Mouse (Mus musculus): ENCODE results near the gene Exoc7. TPM values are rescaled to one million over a fixed set of nuclear protein-coding genes. Genes with fewer than 3 reads are reported as not detected.

Exoc7 gene
- total and polyA plus RNA-seq, 2 experiments from 2014 or later, result 95.3 to 128 TPM

- Histone ChIP-seq H3K27ac (no peak overlapping the region), H3K36me3 (ENCODE audit: insufficient read depth, low read length) (peaks cover 54% of the 10 kb centered on the region), H3K27me3 (ENCODE audit: insufficient read depth, low read length) (no peaks in the 10 kb centered on the region), H3K9me3 (ENCODE audit: low read length) (no peaks in the 10 kb centered on the region), H3K9ac (replicated peaks; ENCODE audit: low read length) (no peak overlapping the region), H3K4me1 (ENCODE audit: insufficient read depth, low read length) (peaks cover 10% of the 10 kb centered on the region), H3K4me2 (ENCODE audit: low read depth, low read length) (no peak overlapping the region), H3K4me3 (ENCODE audit: low read length) (no peak overlapping the region)
- ATAC-seq, result no peak
- 80% methylated on average over 8 of the region's 8 CpGs for WGBS
- TF ChIP-seq CTCF (IDR thresholded peaks at IDR 0.05; ENCODE audit: low read depth), result no peak
- DNase-seq (ENCODE audit: low spot score), result no peak
Measured at GRCm38 (mm10) chr11:116269560-116269959, 37.5 kb downstream of the Exoc7 start.

- Histone ChIP-seq H3K36me3 (ENCODE audit: insufficient read depth, low read length) (peaks cover 67% of the 10 kb centered on the region), H3K27ac (no peak overlapping the region), H3K4me2 (ENCODE audit: low read depth, low read length) (no peak overlapping the region), H3K27me3 (ENCODE audit: insufficient read depth, low read length) (no peaks in the 10 kb centered on the region), H3K4me3 (ENCODE audit: low read length) (no peak overlapping the region), H3K9ac (replicated peaks; ENCODE audit: low read length) (no peak overlapping the region), H3K9me3 (ENCODE audit: low read length) (no peaks in the 10 kb centered on the region), H3K4me1 (ENCODE audit: insufficient read depth, low read length) (peaks cover 9% of the 10 kb centered on the region)
- DNase-seq (ENCODE audit: low spot score) (no peak), ATAC-seq (no peak)
- no peak for TF ChIP-seq CTCF (IDR thresholded peaks at IDR 0.05; ENCODE audit: low read depth)
- 97% methylated on average over 6 of the region's 6 CpGs for WGBS
Measured at GRCm38 (mm10) chr11:116268313-116268712, 38.7 kb downstream of the Exoc7 start.

DNA sequence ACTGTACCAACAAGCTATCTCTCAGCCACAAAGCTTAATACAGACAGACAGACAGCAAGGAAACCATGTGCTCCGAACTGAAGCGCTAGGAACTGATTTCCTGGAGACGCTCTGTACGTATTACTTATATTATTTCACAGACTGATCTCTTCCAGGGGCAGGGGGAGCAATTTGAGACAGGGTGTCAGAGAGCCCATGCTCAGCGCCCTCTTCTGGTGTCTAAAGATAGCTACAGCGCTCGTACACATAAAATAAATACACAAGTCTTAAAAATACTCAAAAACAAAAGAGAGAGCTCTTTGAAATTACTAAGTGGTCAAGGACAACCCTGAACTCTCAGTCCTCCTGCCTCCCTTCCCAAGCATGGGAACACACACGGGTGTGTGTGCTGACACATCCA, 39.4 kb downstream of the Exoc7 start:
- Histone ChIP-seq H3K4me2 (ENCODE audit: low read depth, low read length) (no peak overlapping the region), H3K27ac (no peak overlapping the region), H3K4me3 (ENCODE audit: low read length) (no peak overlapping the region), H3K9me3 (ENCODE audit: low read length) (no peaks in the 10 kb centered on the region), H3K4me1 (ENCODE audit: insufficient read depth, low read length) (peaks cover 3% of the 10 kb centered on the region), H3K36me3 (ENCODE audit: insufficient read depth, low read length) (peaks cover 73% of the 10 kb centered on the region), H3K9ac (replicated peaks; ENCODE audit: low read length) (no peak overlapping the region), H3K27me3 (ENCODE audit: insufficient read depth, low read length) (no peaks in the 10 kb centered on the region)
- WGBS, result 84% methylated on average over 8 of the region's 8 CpGs
- TF ChIP-seq CTCF (IDR thresholded peaks at IDR 0.05; ENCODE audit: low read depth), result peak; percentile 37; the same call in 1 of the 2 replicates
- DNase-seq (ENCODE audit: low spot score), result peak; percentile 28
- no peak for ATAC-seq

- ATAC-seq, result no peak
- DNase-seq (ENCODE audit: low spot score), result no peak
- Histone ChIP-seq H3K9me3 (ENCODE audit: low read length) (no peaks in the 10 kb centered on the region), H3K27ac (no peak overlapping the region), H3K27me3 (ENCODE audit: insufficient read depth, low read length) (no peaks in the 10 kb centered on the region), H3K9ac (replicated peaks; ENCODE audit: low read length) (no peak overlapping the region), H3K4me2 (ENCODE audit: low read depth, low read length) (no peak overlapping the region), H3K4me3 (ENCODE audit: low read length) (no peak overlapping the region), H3K36me3 (ENCODE audit: insufficient read depth, low read length) (peaks cover 86% of the 10 kb centered on the region), H3K4me1 (ENCODE audit: insufficient read depth, low read length) (no peaks in the 10 kb centered on the region)
- no peak for TF ChIP-seq CTCF (IDR thresholded peaks at IDR 0.05; ENCODE audit: low read depth)
- WGBS, result 100% methylated on average over 4 of the region's 4 CpGs
Measured at GRCm38 (mm10) chr11:116265850-116266249, 41.2 kb downstream of the Exoc7 start.

DNA sequence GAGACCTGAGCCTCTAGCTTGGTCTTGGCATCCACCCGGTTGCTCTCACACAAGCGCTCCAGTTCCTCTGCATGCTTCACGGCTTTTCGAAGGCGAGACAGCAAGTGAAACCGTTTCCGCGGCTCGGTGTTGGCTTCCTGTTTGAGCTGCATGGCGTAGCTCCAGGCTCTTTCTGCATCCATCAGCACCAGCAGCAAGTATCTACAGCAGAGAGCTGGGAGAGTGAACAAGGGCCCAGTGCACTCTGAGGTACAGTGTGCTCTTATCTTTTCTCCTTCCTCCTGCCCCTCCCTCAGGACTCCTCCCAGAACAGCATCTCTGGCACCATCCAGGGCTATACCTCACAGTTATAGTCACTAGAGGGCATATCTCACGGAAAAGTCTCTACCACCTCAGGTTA, 41.7 kb downstream of the Exoc7 start:
- TF ChIP-seq CTCF (IDR thresholded peaks at IDR 0.05; ENCODE audit: low read depth), result no peak
- 81% methylated on average over 11 of the region's 11 CpGs for WGBS
- no peaks in the 10 kb centered on the region for H3K4me1 ChIP-seq (ENCODE audit: insufficient read depth, low read length)
- H3K36me3 ChIP-seq (ENCODE audit: insufficient read depth, low read length), result peaks cover 85% of the 10 kb centered on the region
- H3K9me3 ChIP-seq (ENCODE audit: low read length), result no peaks in the 10 kb centered on the region
- no peak overlapping the region for H3K9ac ChIP-seq (replicated peaks; ENCODE audit: low read length)
- ATAC-seq (no peak), DNase-seq (ENCODE audit: low spot score) (no peak)
- H3K4me3 ChIP-seq (ENCODE audit: low read length), result no peak overlapping the region
- H3K27me3 ChIP-seq (ENCODE audit: insufficient read depth, low read length), result no peaks in the 10 kb centered on the region
- H3K4me2 ChIP-seq (ENCODE audit: low read depth, low read length), result no peak overlapping the region
- no peak overlapping the region for H3K27ac ChIP-seq

- Histone ChIP-seq H3K4me2 (ENCODE audit: low read depth, low read length) (no peak overlapping the region), H3K27ac (no peak overlapping the region), H3K36me3 (ENCODE audit: insufficient read depth, low read length) (peaks cover 77% of the 10 kb centered on the region), H3K4me1 (ENCODE audit: insufficient read depth, low read length) (no peaks in the 10 kb centered on the region), H3K9ac (replicated peaks; ENCODE audit: low read length) (no peak overlapping the region), H3K4me3 (ENCODE audit: low read length) (no peak overlapping the region), H3K9me3 (ENCODE audit: low read length) (no peaks in the 10 kb centered on the region), H3K27me3 (ENCODE audit: insufficient read depth, low read length) (no peaks in the 10 kb centered on the region)
- no peak for TF ChIP-seq CTCF (IDR thresholded peaks at IDR 0.05; ENCODE audit: low read depth)
- DNase-seq (ENCODE audit: low spot score), result no peak
- no peak for ATAC-seq
- WGBS, result 92% methylated on average over 7 of the region's 7 CpGs
Measured at GRCm38 (mm10) chr11:116260259-116260658, 46.8 kb downstream of the Exoc7 start.

DNA sequence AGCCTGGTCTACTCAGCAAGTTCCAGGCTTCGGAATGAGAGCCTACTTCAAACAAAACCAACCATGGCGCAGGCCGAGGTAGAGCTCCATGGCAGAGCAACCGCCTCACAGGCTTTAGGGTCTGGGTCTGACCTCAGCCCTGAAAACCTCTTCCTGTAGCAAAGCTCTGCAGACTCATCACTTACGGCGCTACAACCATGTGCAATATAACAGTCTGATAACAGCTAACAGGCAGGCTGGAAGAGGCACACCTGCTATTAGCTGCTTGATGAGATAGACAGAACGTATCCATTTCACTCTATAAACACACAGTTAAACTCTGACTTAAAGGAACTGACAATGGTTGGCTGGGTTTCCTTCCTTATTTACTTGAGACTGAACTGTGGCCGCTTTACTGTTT, 47.6 kb downstream of the Exoc7 start:
- Histone ChIP-seq H3K27me3 (ENCODE audit: insufficient read depth, low read length) (no peaks in the 10 kb centered on the region), H3K9ac (replicated peaks; ENCODE audit: low read length) (no peak overlapping the region), H3K9me3 (ENCODE audit: low read length) (no peaks in the 10 kb centered on the region), H3K27ac (no peak overlapping the region), H3K4me1 (ENCODE audit: insufficient read depth, low read length) (no peaks in the 10 kb centered on the region), H3K36me3 (ENCODE audit: insufficient read depth, low read length) (peaks cover 78% of the 10 kb centered on the region), H3K4me3 (ENCODE audit: low read length) (no peak overlapping the region), H3K4me2 (ENCODE audit: low read depth, low read length) (no peak overlapping the region)
- 92% methylated on average over 8 of the region's 8 CpGs for WGBS
- no peak for TF ChIP-seq CTCF (IDR thresholded peaks at IDR 0.05; ENCODE audit: low read depth)
- DNase-seq (ENCODE audit: low spot score) (no peak), ATAC-seq (no peak)

All from hindbrain, postnatal 0 days (tissue).